Mouse (Mus musculus) embryonic fibroblast, embryonic 13.5 days (primary cell): Measurements from ENCODE around the gene Kcnq1.

Experiments used
- CTCF ChIP-seq: IDR thresholded peaks from 2 replicates; pipeline ENCODE4 v1.5.1; 2011; ENCODE audit warnings: mild to moderate bottlenecking, control low read depth, low read length, moderate library complexity, borderline replicate concordance; ENCODE audit not compliant: insufficient read depth
- POLR2A ChIP-seq: IDR thresholded peaks from 2 replicates; pipeline ENCODE4 v1.6.1; 2011; ENCODE audit warnings: low read depth, mild to moderate bottlenecking, control low read depth, low read length, moderate library complexity

DNA sequence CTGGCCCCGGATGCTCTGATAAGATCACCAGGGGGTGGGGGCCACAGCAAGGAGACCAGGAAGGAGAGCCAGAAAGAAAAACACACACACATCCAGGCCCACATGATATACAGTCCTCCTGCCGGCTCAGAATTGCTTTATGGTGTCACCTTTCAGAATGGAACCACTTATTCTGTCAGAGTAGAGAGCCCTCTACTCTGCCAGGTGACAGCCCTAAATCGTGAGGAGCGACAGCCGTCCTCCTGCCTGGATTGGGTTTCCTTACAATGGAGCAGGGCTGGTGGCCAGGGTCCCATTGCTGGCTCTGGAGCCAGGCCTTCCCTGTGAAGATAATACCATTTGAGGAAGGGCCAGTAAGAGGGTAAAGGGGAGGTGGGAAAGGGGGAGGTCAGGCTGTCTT lies 212.3 kb downstream of the Kcnq1 start:
- no peak for TF ChIP-seq CTCF
- TF ChIP-seq POLR2A, result no peak
